Mouse (Mus musculus): ENCODE measurements around the gene Ints5. TPM values are rescaled to one million over a fixed set of nuclear protein-coding genes. Genes with fewer than 3 reads are reported as not detected.
A peak's percentile ranks its signal among the peaks of the same experiment; 100 is the strongest.

Ints5 gene
- total and polyA plus RNA-seq, 2 experiments from 2014 or later: 20.2 to 37.8 TPM

DNA sequence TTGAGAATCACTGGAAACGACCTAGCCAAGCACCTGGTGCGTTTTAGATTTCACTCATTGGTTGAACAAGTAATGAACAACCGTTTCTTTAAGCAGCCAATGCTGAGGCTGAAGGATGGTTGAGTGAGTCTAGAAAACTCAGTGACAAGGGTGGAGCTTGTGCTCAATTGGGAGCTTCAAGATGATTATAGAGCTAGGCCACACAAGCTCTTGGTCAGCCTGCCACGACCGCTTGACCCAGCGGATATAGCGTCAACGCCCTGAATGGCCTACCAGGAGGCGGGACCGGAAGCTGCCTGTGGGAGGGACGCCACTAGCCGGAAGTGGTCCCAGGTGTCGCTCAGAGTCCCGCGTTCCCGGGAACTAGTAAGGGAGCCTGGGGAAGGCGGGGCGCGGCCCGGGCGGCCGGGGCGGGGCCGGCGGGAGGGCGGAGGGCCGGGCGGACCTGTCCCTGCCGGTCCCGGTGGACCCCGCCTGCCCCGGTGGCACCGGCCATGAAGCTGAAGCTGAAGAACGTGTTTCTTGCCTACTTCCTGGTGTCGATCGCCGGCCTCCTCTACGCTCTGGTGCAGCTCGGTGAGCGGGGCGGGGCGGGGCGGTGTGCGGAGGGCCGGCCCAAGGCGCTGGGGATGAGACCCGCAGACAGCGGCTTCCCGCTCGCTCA, 27.4 kb downstream of the Ints5 start, which contains the start of gene B3gat3:
TSS of gene B3gat3 (plus strand) at position 302 of the 664 bp plus-strand sequence.
- Histone ChIP-seq H3K4me2 (ENCODE audit: low read depth, low read length, poor library complexity, severe bottlenecking) (peak within 1 kb of the TSS; percentile 86), H3K36me3 (ENCODE audit: insufficient read depth, low read length) (peaks cover 13% of the 10 kb centered on the region), H3K27me3 (ENCODE audit: insufficient read depth, low read length) (no peaks in the 10 kb centered on the region), H3K4me1 (ENCODE audit: insufficient read depth, low read length) (peaks cover 5% of the 10 kb centered on the region; the same call in 1 of the 2 replicates), H3K9me3 (ENCODE audit: low read length) (no peaks in the 10 kb centered on the region), H3K9ac (replicated peaks; ENCODE audit: low read length, poor library complexity, severe bottlenecking) (peak within 1 kb of the TSS; percentile 84), H3K27ac (ENCODE audit: low read depth, low read length) (peak within 1 kb of the TSS; percentile 78), H3K4me3 (ENCODE audit: low read depth, low read length) (peak within 1 kb of the TSS; percentile 85)
- ATAC-seq (ENCODE audit: low FRiP score) (peak; percentile 96), DNase-seq (ENCODE audit: low spot score) (peak; percentile 96)
- WGBS: 3% methylated on average over 36 of the region's 50 CpGs
- TF ChIP-seq CTCF (IDR thresholded peaks at IDR 0.05): no peak

DNA sequence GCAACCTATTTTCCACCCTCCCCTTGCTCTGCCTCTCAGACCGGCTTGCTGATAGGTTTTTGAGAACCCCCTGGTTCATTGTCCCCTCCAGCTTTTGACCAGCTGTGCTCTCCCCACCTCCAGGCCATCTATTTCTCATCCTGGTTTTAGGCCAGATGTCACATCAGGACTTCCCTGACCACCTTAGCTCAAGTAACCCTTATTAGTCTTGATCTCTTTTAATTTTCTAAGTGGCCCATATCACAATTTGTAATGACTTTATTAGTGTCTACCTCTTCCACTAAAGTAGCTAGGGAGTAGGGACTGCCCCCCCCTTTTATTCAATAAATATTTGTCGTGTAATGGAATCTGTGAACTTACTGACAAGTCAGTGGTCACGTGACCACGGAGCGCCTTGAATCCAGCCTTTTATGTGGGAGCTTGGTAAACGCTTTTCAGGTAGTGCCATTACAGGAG, 28.1 kb downstream of the Ints5 start:
- H3K4me1 ChIP-seq (ENCODE audit: insufficient read depth, low read length): peaks cover 5% of the 10 kb centered on the region; the same call in 1 of the 2 replicates
- peak; percentile 53 for ATAC-seq (ENCODE audit: low FRiP score)
- WGBS: under 1% methylated on average over 6 of the region's 6 CpGs

DNA sequence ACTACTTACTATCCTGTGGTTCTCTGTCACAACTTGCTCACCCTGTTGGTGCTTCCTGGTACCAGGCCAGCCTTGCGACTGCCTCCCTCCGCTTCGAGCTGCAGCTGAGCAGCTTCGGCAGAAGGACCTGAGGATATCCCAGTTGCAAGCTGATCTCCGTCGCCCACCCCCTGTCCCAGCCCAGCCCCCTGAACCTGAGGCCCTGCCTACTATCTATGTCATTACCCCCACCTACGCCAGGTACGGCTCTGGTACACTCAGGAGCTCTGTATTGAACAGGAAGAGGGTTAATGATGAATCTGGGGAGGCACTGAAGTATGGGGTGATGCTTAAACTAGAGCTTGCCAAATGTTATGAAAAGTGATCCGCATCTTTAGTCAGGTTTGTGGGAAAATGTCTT, 28.9 kb downstream of the Ints5 start:
- Histone ChIP-seq H3K27me3 (ENCODE audit: insufficient read depth, low read length) (no peaks in the 10 kb centered on the region), H3K4me1 (ENCODE audit: insufficient read depth, low read length) (peaks cover 5% of the 10 kb centered on the region; the same call in 1 of the 2 replicates), H3K27ac (ENCODE audit: low read depth, low read length) (no peak overlapping the region), H3K4me3 (ENCODE audit: low read depth, low read length) (no peak overlapping the region), H3K36me3 (ENCODE audit: insufficient read depth, low read length) (peaks cover 14% of the 10 kb centered on the region), H3K4me2 (ENCODE audit: low read depth, low read length, poor library complexity, severe bottlenecking) (peak overlapping the region; percentile 86; the same call in 1 of the 2 replicates), H3K9ac (replicated peaks; ENCODE audit: low read length, poor library complexity, severe bottlenecking) (no peak overlapping the region), H3K9me3 (ENCODE audit: low read length) (no peaks in the 10 kb centered on the region)
- no peak for ATAC-seq (ENCODE audit: low FRiP score)
- DNase-seq (ENCODE audit: low spot score): no peak
- no peak for TF ChIP-seq CTCF (IDR thresholded peaks at IDR 0.05)
- WGBS: 83% methylated on average over 9 of the region's 9 CpGs

More for the DNA sequence above, 28.1 kb downstream of the Ints5 start:
- H3K27ac ChIP-seq (ENCODE audit: low read depth, low read length): peak overlapping the region; percentile 78
- H3K4me2 ChIP-seq (ENCODE audit: low read depth, low read length, poor library complexity, severe bottlenecking): peak overlapping the region; percentile 86
- no peak for TF ChIP-seq CTCF (IDR thresholded peaks at IDR 0.05)
- DNase-seq (ENCODE audit: low spot score): peak; percentile 56
- H3K9me3 ChIP-seq (ENCODE audit: low read length): no peaks in the 10 kb centered on the region
- H3K27me3 ChIP-seq (ENCODE audit: insufficient read depth, low read length): no peaks in the 10 kb centered on the region
- peak overlapping the region; percentile 85 for H3K4me3 ChIP-seq (ENCODE audit: low read depth, low read length)
- H3K9ac ChIP-seq (replicated peaks; ENCODE audit: low read length, poor library complexity, severe bottlenecking): peak overlapping the region; percentile 84
- H3K36me3 ChIP-seq (ENCODE audit: insufficient read depth, low read length): peaks cover 12% of the 10 kb centered on the region

DNA sequence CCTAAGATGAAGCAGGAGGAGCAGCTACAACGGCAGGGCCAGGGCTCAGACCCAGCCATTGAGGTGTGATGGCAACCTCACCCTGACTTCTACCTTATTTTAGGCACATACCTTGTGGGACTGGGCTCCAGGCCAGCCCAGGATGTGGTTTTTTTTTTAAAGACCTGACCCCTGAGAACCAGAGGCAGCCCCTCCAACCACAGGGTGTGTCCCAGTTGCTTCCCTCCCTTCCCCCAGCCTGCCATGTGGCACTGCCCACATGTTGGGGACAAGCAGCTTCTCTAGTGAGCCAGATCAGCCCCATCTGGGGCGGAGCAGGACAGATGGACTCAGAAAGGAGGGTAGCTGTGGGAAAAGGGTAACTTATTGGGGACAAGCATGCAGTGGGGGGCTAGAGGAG, 34.0 kb downstream of the Ints5 start:
- H3K4me2 ChIP-seq (ENCODE audit: low read depth, low read length, poor library complexity, severe bottlenecking): no peak overlapping the region
- H3K36me3 ChIP-seq (ENCODE audit: insufficient read depth, low read length): peaks cover 21% of the 10 kb centered on the region
- H3K9ac ChIP-seq (replicated peaks; ENCODE audit: low read length, poor library complexity, severe bottlenecking): no peak overlapping the region
- ATAC-seq (ENCODE audit: low FRiP score): no peak
- H3K27me3 ChIP-seq (ENCODE audit: insufficient read depth, low read length): no peaks in the 10 kb centered on the region
- WGBS: 96% methylated on average over 2 of the region's 2 CpGs
- DNase-seq (ENCODE audit: low spot score): no peak
- H3K4me1 ChIP-seq (ENCODE audit: insufficient read depth, low read length): no peaks in the 10 kb centered on the region
- TF ChIP-seq CTCF (IDR thresholded peaks at IDR 0.05): no peak
- H3K9me3 ChIP-seq (ENCODE audit: low read length): no peaks in the 10 kb centered on the region
- no peak overlapping the region for H3K4me3 ChIP-seq (ENCODE audit: low read depth, low read length)
- H3K27ac ChIP-seq (ENCODE audit: low read depth, low read length): no peak overlapping the region

DNA sequence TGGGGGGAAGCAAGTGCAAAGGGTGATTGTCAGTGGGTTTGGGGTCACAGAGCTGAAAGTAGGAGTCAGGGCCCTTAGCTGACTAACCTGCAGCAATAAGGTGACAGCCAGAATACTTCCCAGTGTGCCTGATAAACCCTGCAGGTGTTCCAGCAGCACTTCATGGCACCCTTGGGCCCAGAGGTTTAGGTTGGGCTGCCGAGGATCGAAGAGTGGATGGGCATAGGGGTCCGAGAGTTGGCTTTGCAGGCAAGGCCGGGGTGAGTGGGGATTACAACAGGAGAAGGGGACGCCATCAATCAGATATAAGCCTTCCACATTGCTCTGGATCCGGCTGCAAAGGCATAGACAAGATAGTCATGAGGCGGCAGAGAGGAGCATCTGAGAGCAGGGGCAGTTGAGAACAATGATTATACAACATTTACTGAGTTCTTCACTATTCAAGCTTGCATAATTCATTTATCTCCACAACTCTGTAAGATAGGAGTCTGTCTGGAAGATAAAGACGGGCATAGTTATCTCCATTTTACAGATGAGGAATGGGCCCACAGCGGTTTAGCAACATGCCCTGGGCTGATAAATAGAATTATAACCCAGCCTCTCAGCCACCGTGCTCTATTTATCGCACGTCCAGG, 35.2 kb downstream of the Ints5 start:
- Histone ChIP-seq H3K4me3 (ENCODE audit: low read depth, low read length) (no peak overlapping the region), H3K27ac (ENCODE audit: low read depth, low read length) (no peak overlapping the region), H3K9ac (replicated peaks; ENCODE audit: low read length, poor library complexity, severe bottlenecking) (no peak overlapping the region), H3K4me2 (ENCODE audit: low read depth, low read length, poor library complexity, severe bottlenecking) (no peak overlapping the region), H3K36me3 (ENCODE audit: insufficient read depth, low read length) (peaks cover 21% of the 10 kb centered on the region), H3K4me1 (ENCODE audit: insufficient read depth, low read length) (no peaks in the 10 kb centered on the region), H3K9me3 (ENCODE audit: low read length) (no peaks in the 10 kb centered on the region), H3K27me3 (ENCODE audit: insufficient read depth, low read length) (no peaks in the 10 kb centered on the region)
- TF ChIP-seq CTCF (IDR thresholded peaks at IDR 0.05): no peak
- no peak for ATAC-seq (ENCODE audit: low FRiP score)
- DNase-seq (ENCODE audit: low spot score): no peak
- WGBS: 85% methylated on average over 12 of the region's 12 CpGs

DNA sequence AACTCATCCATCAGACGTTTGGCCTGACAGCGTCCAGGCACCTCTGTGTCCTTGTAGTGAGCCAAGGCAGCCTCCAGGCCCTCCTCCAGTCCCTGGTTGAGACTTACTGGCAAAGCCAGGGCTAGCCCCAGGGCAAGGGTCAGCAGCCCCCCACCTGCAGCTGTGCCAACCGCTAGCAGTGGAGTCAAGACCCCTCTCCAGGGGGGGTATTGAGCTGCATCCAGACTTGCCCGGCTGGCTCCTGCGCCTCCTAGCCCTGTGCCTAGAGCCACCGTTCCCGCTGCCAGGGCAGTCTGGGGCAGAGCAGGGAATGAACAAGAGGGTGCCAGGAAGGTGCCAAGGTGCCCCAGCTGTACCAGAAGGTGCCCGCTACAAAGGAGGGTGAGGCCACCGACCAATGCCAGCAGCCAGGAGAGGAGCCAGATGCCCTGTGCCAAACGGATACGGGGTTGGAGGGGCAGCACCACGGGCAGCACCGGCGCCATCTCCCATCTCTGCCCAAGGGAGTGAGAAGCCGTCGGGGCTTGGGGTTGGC, 36.0 kb downstream of the Ints5 start:
- Histone ChIP-seq H3K4me3 (ENCODE audit: low read depth, low read length) (peak overlapping the region; percentile 47; the same call in 1 of the 2 replicates), H3K36me3 (ENCODE audit: insufficient read depth, low read length) (peaks cover 21% of the 10 kb centered on the region), H3K4me2 (ENCODE audit: low read depth, low read length, poor library complexity, severe bottlenecking) (peak overlapping the region; percentile 61), H3K4me1 (ENCODE audit: insufficient read depth, low read length) (no peaks in the 10 kb centered on the region), H3K9ac (replicated peaks; ENCODE audit: low read length, poor library complexity, severe bottlenecking) (peak overlapping the region; percentile 53), H3K27ac (ENCODE audit: low read depth, low read length) (no peak overlapping the region), H3K9me3 (ENCODE audit: low read length) (no peaks in the 10 kb centered on the region), H3K27me3 (ENCODE audit: insufficient read depth, low read length) (no peaks in the 10 kb centered on the region)
- 18% methylated on average over 16 of the region's 16 CpGs for WGBS
- TF ChIP-seq CTCF (IDR thresholded peaks at IDR 0.05): no peak
- DNase-seq (ENCODE audit: low spot score): no peak
- peak; percentile 47 for ATAC-seq (ENCODE audit: low FRiP score)

Measured in midbrain, postnatal 0 days (tissue).